Mouse (Mus musculus) thymus, adult 18-20 months (tissue): ENCODE data around the gene Gpr146.

Source experiments
- DNase-seq, 2 experiments: peaks; one replicate each; pipeline ENCODE4 v3.0.0; 2022; ENCODE audit warnings: mixed read lengths in 2 of 2

The Gpr146 gene

GRCm38 (mm10) chr5:139404801-139405401, 27.4 kb downstream of the Gpr146 start, which contains the start of gene C130050O18Rik:
C130050O18Rik (plus strand) TSS chr5:139405280.
- DNase-seq = no peak

GRCm38 (mm10) chr5:139405478-139405877, 28.0 kb downstream of the Gpr146 start:
- no peak for DNase-seq

DNA sequence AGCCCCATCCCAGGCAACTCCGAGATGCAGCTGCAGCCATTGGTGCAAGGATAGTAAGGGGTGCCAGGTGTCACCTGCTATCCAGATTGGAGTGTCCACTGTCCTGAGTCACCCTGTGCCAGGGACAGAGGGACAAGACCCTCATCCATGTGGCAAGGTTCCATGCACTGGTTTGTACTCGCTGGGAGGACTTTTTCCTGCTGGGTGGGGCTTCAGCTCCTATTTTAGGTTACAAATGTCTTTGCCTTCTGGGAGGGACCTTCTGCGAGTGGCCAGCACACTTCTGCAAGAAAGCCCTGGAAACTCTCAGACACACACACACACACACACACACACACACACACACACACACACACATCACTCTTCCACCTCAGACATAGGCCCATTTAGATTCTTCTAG, 28.5 kb downstream of the Gpr146 start:
- DNase-seq = no peak

DNA sequence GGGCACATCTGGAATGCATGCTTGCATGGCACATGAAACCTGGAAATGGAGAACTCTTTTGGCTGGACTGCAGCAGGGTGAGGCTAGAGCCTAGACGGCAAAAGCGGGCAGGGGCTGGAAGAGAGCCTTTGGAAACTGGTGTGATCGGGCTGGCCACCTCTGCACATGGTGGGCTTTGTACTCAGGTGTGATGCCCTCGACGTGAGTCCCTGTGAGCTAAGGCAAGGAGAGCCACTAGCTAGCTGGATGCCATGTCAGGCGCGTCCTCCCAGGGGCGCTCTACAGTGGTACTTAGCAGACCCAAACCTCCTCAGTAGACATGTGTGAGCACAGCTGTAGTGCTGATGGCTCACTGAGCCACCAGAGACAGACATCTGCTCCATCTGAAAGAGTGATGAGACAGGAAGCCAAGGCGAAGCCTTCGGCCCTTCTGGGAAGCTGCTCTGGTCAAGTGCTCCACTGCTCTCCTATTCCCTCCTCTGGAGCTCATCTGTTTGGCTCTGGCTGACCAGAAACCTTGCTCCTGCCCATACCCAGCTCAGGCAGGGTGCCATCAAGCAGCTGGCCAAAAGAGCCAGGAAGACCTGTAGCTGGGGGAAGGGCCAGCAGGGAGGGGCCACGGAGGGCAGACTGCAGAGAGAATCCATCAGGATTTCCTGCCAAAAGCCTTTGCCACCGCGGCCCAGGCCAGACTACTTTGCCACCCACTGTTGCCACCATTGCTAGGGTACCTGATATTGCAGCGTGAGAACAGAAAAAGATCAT, 29.8 kb downstream of the Gpr146 start:
- no peak for DNase-seq

GRCm38 (mm10) chr5:139408511-139408910, 31.0 kb downstream of the Gpr146 start:
- no peak for DNase-seq

DNA sequence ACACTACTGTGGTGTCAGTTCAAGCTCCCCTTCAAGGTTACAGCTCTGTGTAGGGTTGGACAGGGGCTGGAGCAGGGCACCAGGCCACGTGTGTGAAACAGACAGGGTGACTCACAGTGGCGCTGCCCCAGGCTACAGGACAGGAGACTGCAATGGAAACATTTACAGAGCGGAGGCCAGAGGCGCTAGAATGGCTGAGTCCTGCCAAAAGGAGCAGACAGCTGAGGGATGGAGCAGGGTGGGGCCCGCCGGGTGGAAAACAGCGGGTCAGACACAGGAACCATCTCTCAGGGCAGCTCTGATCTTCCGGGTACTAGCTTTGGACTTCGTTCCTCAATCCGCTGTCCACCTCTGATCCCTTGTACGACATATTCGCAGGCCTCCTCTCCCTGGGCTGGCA, 31.9 kb downstream of the Gpr146 start:
- no peak for DNase-seq

- no peak for DNase-seq
Measured at GRCm38 (mm10) chr5:139410056-139410455, 32.6 kb downstream of the Gpr146 start.

DNA sequence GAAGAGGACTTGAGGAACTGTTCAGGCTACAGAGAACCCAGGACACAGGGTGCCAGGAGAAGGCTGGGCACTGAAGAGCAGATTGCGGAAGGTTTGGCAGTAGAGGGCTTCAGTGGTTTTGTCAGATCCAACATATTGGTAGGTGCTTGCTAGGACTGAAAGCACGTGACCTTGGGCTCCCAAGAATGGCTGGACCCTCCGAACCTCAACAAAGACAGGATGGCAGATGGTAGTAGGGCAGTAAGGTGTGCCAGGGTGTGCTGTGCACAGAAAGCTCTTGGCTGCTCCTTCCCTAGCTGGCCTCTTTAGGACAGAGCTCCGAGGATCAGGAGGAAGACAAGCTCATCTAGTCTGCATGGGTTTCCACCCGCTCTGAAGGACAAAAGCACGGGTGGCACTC, 33.6 kb downstream of the Gpr146 start:
- no peak for DNase-seq

GRCm38 (mm10) chr5:139411665-139412314, 34.3 kb downstream of the Gpr146 start:
- no peak for DNase-seq

DNA sequence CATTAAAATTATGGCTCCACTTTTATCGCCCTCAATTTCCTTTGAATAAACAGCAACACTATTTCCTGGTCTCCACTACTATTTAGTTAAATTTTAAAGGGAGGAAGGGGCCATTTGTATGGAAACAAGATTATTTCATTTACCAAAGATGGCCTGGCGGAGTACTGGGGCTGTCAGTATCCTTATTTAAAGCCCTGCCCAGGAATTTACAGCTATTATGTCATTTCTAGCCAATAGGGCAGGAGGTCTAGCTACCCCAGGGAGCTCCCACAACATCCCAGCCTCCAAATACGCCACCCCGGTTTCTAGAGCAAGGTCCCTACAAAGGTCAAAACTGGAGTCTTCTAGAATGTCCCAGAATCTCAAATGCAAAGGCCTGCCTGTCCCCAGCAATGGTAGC, 36.0 kb downstream of the Gpr146 start:
- no peak for DNase-seq

- DNase-seq = no peak
Measured at GRCm38 (mm10) chr5:139415001-139415400, 37.5 kb downstream of the Gpr146 start.

DNA sequence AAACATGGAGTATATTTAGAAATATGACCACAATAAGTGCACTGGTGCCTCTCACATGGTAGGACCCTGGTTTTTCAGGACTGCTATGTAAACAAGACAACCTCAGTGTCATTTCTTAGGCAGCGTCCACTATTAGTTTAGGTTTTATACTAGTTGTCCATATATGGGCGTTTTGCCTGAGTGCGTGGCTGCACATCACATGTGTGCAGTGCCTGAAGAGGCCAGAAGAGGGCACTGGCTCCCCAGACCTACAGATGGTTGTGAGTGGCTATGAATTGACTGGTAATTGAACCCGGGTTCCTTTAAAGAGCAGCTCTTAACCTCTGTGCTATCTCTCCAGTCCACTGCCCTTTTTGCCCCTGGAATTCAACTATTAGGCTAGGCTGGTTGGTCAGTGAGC, 39.4 kb downstream of the Gpr146 start:
- DNase-seq = no peak

- DNase-seq = no peak
Measured at GRCm38 (mm10) chr5:139417480-139417879, 40.0 kb downstream of the Gpr146 start.

DNA sequence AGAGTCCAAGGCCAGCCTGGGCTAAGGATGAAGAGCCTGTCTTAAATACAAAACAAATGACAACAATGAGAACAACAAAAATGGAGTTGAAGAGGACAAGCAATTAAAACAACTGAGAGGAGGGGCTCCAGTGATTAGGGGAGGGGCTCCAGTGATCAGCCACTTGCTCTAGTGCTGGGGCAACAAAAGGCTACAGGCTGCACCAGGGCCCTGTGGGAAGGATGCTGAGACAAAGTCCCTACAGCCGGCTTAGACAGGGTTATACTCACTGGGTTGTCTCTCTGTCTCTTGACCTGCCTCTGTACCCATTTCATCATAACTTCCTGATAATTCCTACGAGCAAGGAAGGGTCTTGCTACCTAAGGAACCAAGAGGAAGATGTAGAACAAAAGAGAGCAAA, 40.6 kb downstream of the Gpr146 start:
- no peak for DNase-seq

GRCm38 (mm10) chr5:139418633-139419032, 41.1 kb downstream of the Gpr146 start:
- peak; percentile 43 to 60 for DNase-seq

DNA sequence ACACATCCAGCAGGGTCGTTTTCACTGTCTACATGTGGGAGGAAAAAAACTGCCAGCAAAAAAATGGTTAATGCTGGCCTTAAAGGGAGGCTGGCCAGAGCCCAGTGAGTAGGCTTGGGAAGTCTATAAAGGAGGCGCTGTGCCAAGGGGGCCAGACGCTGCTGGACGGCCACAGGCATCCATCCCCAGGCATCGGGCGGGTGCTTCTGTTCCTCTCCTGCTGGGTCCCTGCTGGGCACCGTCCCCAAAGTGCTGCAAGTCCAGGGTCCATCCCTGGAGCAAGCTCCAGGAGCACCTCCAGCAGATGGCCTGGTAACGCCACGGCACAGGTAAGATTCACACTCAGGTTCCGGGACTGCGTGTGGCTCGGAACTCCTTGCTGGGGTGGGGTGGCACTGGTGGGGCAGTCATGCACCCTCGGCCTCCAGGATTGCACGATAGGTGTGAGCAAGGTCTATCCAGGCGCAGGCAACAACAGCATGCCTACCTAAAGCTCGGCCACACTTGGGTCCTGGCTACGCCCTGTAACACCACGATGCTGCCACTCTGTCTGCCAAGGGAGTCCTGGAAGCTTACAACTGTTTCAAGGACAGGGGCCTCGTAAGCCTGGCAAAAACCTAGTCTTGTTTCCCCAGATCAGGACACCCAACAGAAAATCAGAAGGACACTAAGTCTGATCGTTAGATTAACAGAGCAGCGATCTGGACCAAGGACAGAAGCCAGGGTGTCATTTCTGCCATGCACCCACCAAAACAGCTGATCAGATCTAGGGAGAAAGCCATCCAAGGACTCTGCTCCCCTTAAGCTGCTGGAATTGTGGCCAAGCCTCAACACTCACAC, 45.7 kb downstream of the Gpr146 start, which contains the start of gene Gper1:
Gper1 (plus strand) TSS at position 126 of the 840 bp plus-strand sequence.
- DNase-seq = no peak

- DNase-seq = no peak
Measured at GRCm38 (mm10) chr5:139425198-139425597, 47.7 kb downstream of the Gpr146 start.

GRCm38 (mm10) chr5:139427001-139427400, 49.5 kb downstream of the Gpr146 start:
- DNase-seq = no peak

DNA sequence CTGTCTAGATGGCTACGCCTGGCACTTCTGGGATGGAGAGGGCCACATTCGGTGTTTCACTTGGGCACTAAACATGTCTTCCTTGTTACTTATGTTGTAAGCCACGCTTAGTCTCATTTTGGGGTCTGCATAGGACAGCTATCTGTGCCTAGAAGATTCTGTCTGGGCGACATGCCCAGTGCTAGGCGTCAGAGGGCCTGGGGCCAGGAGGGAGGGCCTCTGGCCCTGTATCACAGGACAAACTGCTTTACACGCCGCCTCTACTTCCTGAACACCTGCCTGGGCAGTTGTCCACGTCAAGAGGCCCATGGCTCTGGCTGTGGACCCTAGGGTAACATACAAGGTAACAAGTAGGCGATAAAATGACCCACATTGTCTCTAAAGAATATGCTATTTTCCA, 50.5 kb downstream of the Gpr146 start:
- DNase-seq = no peak

DNA sequence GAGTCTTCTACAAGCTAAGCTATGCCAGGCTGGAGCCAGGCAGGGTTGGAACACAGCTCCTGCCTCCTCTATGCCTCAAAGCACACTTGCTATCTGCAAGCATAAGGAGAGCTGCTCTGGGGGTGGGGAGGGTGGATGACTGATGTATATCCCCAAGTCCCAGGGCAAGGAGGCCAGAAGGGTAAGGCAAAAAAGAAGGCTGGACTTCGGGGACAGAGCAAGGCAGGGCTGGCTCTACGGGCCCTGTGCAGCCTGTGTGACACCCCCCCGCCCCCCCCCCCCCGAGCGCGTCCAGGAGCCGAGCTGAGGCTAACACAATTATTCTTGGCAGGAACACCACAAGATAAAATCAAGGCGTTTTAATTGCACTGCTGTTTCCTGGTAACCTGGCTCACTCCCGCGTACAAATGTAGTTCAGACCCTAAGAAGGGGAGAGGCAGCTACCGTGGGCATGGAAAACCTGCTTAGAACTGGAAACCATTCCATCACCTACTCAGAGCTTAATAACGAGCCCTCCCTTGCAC, 52.4 kb downstream of the Gpr146 start:
- no peak for DNase-seq

GRCm38 (mm10) chr5:139432333-139432732, 54.8 kb downstream of the Gpr146 start:
- no peak for DNase-seq

DNA sequence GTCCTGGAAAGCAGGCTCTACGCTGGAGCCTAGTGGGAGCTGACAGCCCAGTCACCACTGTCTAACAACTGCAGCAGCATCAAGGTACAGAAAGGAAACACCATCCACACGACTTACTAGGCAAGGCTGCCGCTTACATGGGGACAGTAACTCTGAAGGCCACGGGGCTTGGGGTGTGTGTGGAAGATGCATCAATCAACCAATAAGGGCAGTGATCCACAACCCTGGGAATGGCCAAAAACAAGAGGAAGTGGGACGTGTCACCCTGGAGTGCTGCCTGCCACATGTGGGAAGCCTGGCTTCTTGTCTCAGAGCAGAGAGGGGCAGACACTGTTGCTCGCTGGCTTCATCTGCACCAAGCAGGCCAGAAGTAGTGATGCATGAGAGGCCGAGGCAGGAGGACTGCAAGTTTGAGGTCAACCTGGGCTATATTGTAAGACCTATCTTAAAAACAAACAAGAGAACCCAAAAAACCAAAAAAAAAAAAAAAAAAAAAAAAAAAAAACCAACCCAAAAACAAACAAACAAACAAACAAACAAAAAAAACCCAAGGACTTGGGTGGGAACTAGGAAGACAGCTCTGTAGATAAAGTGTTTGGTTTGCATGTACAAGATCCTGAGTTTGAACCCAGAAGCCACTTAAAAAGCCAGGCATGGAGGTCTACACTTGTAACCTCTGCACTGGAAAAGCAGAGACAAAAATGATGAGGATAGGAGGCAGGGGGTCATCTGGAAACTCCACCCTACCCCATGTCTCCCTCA, 55.4 kb downstream of the Gpr146 start:
- no peak for DNase-seq
